Mouse (Mus musculus) heart, adult 9 months (tissue): ENCODE data around the gene Atg4d.
"Not testable (repeated sequence)": the region's sequence is repeated elsewhere in the genome, so short reads cannot be mapped to it uniquely, and the experiment has no call there.

ENCODE experiments used
- DNase-seq, 2 experiments: peaks; one replicate each; pipeline ENCODE4 v3.0.0; 2022; ENCODE audit warnings: low spot score in 2 of 2

The Atg4d gene

DNA sequence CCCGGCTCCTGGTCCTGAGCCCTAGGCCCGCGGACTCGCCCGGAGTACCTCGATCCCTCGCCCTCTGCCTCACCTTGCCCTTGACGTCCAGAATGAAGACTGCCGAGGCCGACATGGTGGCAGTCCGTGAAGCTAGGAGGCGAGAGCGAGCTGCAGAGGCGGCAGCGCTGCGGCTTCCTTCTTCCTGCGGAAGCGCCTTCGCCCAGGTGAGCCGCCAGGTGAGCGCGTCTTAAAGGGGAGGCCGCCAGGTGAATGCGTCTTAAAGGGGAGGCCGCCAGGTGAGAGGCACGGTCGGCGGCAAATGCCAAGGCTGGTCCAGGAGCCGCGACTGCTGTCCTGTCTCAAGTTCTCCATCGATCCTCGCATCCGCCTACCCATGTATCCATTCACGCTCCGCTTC, 47.0 kb downstream of the Atg4d start, which contains the start of gene Ap1m2:
TSS of gene Ap1m2 (minus strand) at position 204 of the 400 bp plus-strand sequence.
- DNase-seq: no peak

- DNase-seq: peak; percentile 70 to 82
These were observed 48.3 kb downstream of the Atg4d start for GRCm38 (mm10) chr9:21313394-21313793.

GRCm38 (mm10) chr9:21314367-21315140, 49.5 kb downstream of the Atg4d start:
- no peak for DNase-seq

- DNase-seq: no peak
These were observed 50.3 kb downstream of the Atg4d start for GRCm38 (mm10) chr9:21315421-21315820.

GRCm38 (mm10) chr9:21316696-21317095, 51.6 kb downstream of the Atg4d start:
- no peak for DNase-seq

DNA sequence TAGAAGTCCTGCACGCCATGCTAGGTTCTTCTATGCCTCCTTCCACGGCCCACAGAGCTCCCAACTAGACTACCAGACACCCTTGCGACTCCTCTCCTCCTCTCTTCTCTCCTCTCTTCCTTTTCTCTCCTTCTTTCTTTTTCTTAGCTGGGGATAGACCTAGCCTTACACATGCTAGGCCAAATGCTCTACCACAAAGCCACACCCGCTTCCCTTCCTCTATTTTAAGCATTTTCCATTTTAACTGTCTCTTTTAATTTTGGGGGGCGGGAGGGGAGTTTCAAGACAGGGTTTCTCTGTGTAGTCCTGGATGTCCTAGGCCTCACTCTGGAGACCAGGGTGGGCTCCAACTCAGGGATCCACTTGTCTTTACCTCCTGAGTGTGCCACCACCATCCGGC, 53.7 kb downstream of the Atg4d start:
- DNase-seq: no peak

GRCm38 (mm10) chr9:21319503-21319902, 54.4 kb downstream of the Atg4d start:
- no peak for DNase-seq

GRCm38 (mm10) chr9:21320280-21320618, 55.2 kb downstream of the Atg4d start:
- no peak for DNase-seq

DNA sequence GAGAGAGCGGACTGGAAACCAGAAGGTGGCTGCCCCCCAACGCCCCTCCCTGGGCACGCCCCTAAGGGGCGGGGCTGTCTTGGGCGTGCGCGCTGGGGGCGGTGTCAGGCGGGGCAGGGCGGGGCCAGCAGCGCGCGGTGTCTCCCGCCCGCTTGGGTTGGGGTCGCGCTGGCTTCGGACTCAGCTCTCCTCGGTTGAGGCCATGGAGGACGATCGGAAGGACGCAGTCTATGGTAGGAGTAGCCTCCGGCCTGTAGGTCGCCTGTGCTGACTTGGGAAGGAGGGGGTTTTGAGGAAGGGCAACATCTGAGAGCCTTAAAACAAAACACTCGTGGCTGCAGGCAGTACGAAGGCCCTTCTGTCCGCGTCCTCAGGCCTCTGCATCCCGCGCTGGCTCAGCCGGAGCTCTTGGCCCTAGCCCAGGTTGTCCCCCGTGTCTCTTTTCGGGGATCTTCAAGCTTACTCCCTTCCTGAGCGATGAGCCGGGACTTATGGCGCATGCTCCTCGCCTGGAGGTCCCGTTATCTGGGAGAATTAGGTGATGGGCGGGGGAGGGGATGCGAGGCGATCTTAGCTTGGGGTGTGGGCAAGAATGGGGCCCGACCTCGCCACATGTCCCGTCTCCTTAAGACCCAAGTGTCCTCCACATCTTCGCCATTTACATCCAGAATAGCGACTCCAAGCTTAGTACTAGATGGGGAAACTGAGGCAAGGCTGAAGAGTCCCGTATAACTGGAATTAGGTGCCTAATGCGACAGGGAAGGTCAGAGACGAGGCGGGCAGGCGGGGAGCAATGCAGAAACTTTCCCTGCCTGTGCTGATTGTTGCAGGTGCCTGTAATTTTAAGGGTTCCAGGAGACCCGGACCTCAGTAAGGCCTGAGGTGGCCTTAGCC, 55.8 kb downstream of the Atg4d start, which contains the start of gene Slc44a2:
TSS of gene Slc44a2 (plus strand) at position 80 of the 894 bp plus-strand sequence.
- peak; percentile 80 to 87 for DNase-seq

GRCm38 (mm10) chr9:21321513-21321835, 56.4 kb downstream of the Atg4d start:
- peak; percentile 43 to 65 for DNase-seq

DNA sequence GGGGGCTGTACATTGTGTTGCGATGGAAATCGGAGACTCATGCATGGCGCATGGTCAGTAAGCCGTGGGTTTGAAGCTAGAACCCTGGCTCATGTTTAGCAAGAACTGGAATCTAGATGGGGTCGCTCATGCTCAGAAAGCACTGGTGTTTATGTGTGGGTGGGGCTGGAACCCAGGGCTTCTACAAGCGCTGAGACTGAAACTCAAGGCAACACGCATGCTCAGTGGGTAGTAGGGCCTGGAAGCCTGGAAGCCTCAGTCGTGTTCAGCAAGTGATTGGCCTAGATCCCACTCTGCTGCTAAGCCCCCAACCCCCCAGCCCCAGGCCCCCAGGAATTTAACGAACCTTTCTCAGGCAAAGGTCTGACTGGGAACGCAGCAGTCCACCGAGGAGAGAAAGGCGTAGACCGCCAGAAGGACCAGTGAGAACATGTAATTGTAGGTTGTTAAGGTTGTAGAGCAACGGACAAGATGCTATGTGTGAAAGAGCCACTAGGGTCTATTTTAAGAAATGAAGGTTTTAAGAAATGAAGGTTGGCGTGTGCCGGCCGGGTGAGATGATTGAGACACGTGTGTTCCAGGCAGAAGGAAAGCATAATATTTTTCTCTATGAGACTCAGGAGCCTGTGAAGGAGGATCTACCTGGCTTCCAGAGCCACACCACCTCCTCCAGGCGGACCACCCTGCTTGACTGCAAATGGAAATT, 57.3 kb downstream of the Atg4d start:
- DNase-seq: no peak

DNA sequence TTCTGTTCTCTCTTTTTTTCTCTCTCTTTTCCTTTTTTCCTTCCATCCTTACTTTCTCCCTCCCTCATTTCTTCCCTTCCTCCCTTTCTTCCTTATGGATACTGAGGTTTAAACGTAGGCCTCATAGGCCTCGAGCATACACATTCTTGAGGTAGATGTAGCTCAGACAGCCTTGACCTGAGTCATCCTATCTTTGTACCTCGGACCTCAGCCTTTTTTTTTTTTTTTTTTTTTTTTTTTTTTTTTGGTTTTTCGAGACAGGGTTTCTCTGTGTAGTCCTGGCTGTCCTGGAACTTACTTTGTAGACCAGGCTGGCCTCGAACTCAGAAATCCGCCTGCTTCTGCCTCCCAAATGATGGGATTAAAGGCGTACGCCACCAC, 57.8 kb downstream of the Atg4d start:
- DNase-seq: not testable (repeated sequence)

DNA sequence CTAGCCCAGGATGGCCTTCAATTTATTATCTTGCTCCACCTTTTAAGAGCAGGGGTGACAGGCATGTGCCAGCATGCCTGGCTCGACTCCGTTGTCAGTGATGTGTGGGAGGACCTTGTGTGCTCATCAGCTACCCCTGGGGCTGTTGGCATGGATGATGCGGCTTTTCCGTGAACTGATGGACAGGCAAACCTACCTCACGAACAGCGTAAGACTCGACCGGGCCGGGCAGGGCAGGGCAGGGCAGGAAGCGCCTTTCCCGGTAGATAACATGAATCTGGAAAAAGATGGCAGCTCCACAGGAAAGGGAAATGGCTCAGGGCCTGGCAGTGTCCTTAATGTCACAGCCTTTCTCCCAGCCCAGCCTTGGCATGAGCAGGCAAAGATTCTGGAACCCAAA, 59.2 kb downstream of the Atg4d start:
- no peak for DNase-seq
